Comparison of ENCODE assay signal across 27 mouse cellular contexts in genomic region chrX:21428081-21428480, GRCm38 (mm10). TPM values are rescaled to one million over a fixed set of nuclear protein-coding genes. Genes with fewer than 3 reads are reported as not detected.
A peak's percentile ranks its signal among the peaks of the same experiment; 100 is the strongest.
DNase-seq lines count a peak whose midpoint lies in the region; TF ChIP-seq lines count a peak whose summit lies in the region.
"Had no signal": no experiment of that assay in that cellular context is flagged by ENCODE, and none has a peak within 500 bp of the region (broad histone marks: within the 10 kb centered on the region; RNA-seq: fewer than 3 reads in every experiment).

No protein-coding gene starts in this region.

- H3K27me3 ChIP-seq in CH12.LX (replicated peaks): no peaks in the 10 kb centered on the region
- H3K27me3 ChIP-seq: forebrain, embryonic 12.5 days; kidney, embryonic 15.5 days; limb, embryonic 12.5 days; midbrain, embryonic 12.5 days; neural tube, embryonic 15.5 days had no signal

- no peak overlapping the region for H3K4me2 ChIP-seq in CH12.LX (ENCODE audit: insufficient read depth, low read depth, poor library complexity, severe bottlenecking)
- H3K4me2 ChIP-seq: forebrain, embryonic 12.5 days; kidney, embryonic 15.5 days; limb, embryonic 12.5 days; liver, embryonic 11.5 days; midbrain, embryonic 12.5 days; neural tube, embryonic 15.5 days had no signal

- H3K9me3 ChIP-seq in CH12.LX (replicated peaks; ENCODE audit: low read length): no peaks in the 10 kb centered on the region
- H3K9me3 ChIP-seq: forebrain, embryonic 12.5 days; kidney, embryonic 15.5 days; limb, embryonic 12.5 days; midbrain, embryonic 12.5 days; neural tube, embryonic 15.5 days had no signal

- intact Hi-C loops in heart, postnatal 25 days (cut with DNase I): no loop called here

- DNase-seq in adrenal gland, postnatal 36 days: peak; percentile 6 to 8
- no peak for DNase-seq in adrenal gland, adult 2 months
- peak; percentile 27 for DNase-seq in heart, adult 8-10 months (ENCODE audit: low spot score)
- DNase-seq in heart, postnatal 25 days (ENCODE audit: low spot score): no peak
- DNase-seq in CH12.LX (ENCODE audit: extremely low read depth): peak; percentile 0
- peak; percentile 40 for DNase-seq in R1 (ENCODE audit: low read depth, low spot score)
- DNase-seq in frontal cortex, postnatal 10 days (ENCODE audit: low spot score in 2 of 2): no peak
- no peak for DNase-seq in adrenal gland, adult 18-20 months (ENCODE audit: low spot score in 2 of 2)
- DNase-seq: adrenal gland, postnatal 10 days; cerebellum, adult 2 months; cerebellum, postnatal 36 days; kidney, adult 11 months; layer of hippocampus, postnatal 36 days; lung, adult 18-20 months; lung, postnatal 10 days; right cerebral cortex, adult 18-20 months had no signal

- TF ChIP-seq EP300 in CH12.LX (IDR thresholded peaks at IDR 0.05; ENCODE audit: low read length): no peak

- H3K27ac ChIP-seq in CH12.LX (ENCODE audit: insufficient read depth, low read depth): no peak overlapping the region
- H3K27ac ChIP-seq: forebrain, embryonic 12.5 days; heart, adult 2 months; hindbrain, postnatal 0 days; kidney, embryonic 15.5 days; limb, embryonic 12.5 days; midbrain, embryonic 12.5 days; neural tube, embryonic 15.5 days had no signal

- H3K9ac ChIP-seq in CH12.LX (ENCODE audit: insufficient read depth, low read depth): no peak overlapping the region
- H3K9ac ChIP-seq: forebrain, embryonic 12.5 days; kidney, embryonic 15.5 days; limb, embryonic 12.5 days; midbrain, embryonic 12.5 days; neural tube, embryonic 15.5 days had no signal

- H3K4me1 ChIP-seq in CH12.LX (ENCODE audit: control insufficient read depth in 1 of 2, insufficient read depth in 2 of 2): no peaks in the 10 kb centered on the region
- H3K4me1 ChIP-seq: forebrain, embryonic 12.5 days; kidney, embryonic 15.5 days; limb, embryonic 12.5 days; midbrain, embryonic 12.5 days; neural tube, embryonic 15.5 days had no signal

- in situ Hi-C loops in CH12.LX (cut with MboI; ENCODE audit: low pct_ligation_motif_present, low pct_unique_long_range_greater_than_20kb, low sequenced_read_pairs): no loop called here

- no peaks in the 10 kb centered on the region for H3K79me2 ChIP-seq in CH12.LX (replicated peaks; ENCODE audit: control insufficient read depth, extremely low read depth, insufficient read depth, poor library complexity, severe bottlenecking)

- dilution Hi-C loops in CH12.LX (cut with MboI; ENCODE audit: extremely low pct_ligation_motif_present, extremely low pct_unique_long_range_greater_than_20kb, low sequenced_read_pairs): no loop called here

- TF ChIP-seq POLR2A in CH12.LX (IDR thresholded peaks at IDR 0.05; ENCODE audit: low read depth, low read length): no peak

- TF ChIP-seq RAD21 in CH12.LX (IDR thresholded peaks at IDR 0.05; ENCODE audit: low read depth, low read length): no peak; the same call in none of the 2 replicates

- H3K4me3 ChIP-seq in CH12.LX (replicated peaks in 1 of 3; ENCODE audit: low read depth in 2 of 3, low read length in 2 of 3, poor library complexity in 1 of 3): no peak overlapping the region
- H3K4me3 ChIP-seq: forebrain, embryonic 12.5 days; heart, adult 2 months; kidney, embryonic 15.5 days; limb, embryonic 12.5 days; midbrain, embryonic 12.5 days; neural tube, embryonic 15.5 days had no signal

- H3K36me3 ChIP-seq in CH12.LX (replicated peaks in 1 of 2; ENCODE audit: control insufficient read depth in 1 of 2, insufficient read depth in 1 of 2, low read length in 1 of 2): no peaks in the 10 kb centered on the region
- H3K36me3 ChIP-seq: forebrain, embryonic 12.5 days; kidney, embryonic 15.5 days; limb, embryonic 12.5 days; midbrain, embryonic 12.5 days; neural tube, embryonic 15.5 days had no signal

- TF ChIP-seq CTCF in CH12.LX (conservative IDR thresholded peaks at IDR 0.05 in 1 of 2, IDR thresholded peaks at IDR 0.05 in 1 of 2; ENCODE audit: low read depth in 2 of 2, low read length in 2 of 2): peak in 1 of 2 experiments; percentile 30; a peak in 2 of 4 replicates

TF ChIP-seq in CH12.LX, 34 proteins besides CTCF, POLR2A, EP300 and RAD21:
- no peak for TF ChIP-seq RCOR1 (conservative IDR thresholded peaks at IDR 0.05; ENCODE audit: low read depth, low read length)
- TF ChIP-seq JUN (IDR thresholded peaks at IDR 0.05; ENCODE audit: insufficient read depth, low read depth, low read length): no peak
- no peak for TF ChIP-seq BHLHE40 (IDR thresholded peaks at IDR 0.05; ENCODE audit: low read depth, low read length)
- no peak for TF ChIP-seq ZMIZ1 (IDR thresholded peaks at IDR 0.05; ENCODE audit: low read depth, low read length)
- no peak for TF ChIP-seq HCFC1 (IDR thresholded peaks at IDR 0.05; ENCODE audit: low read depth, low read length)
- no peak for TF ChIP-seq USF2 (conservative IDR thresholded peaks at IDR 0.05; ENCODE audit: low read depth, low read length)
- no peak for TF ChIP-seq ETS1 (conservative IDR thresholded peaks at IDR 0.05; ENCODE audit: low read depth, low read length)
- no peak for TF ChIP-seq UBTF (IDR thresholded peaks at IDR 0.05; ENCODE audit: low read depth, low read length)
TF ChIP-seq in CH12.LX: peak in this region for 0.

RNA-seq across cellular contexts. Expression of gene Agtr2, which starts 56.3 kb away (rescaled TPM):
- total RNA-seq in adrenal gland, postnatal 36 days (2021): 10 to 100 TPM; 30.7 to 31.9 TPM
- 10 to 100 TPM; 21.6 to 84.8 TPM for total RNA-seq in adrenal gland, adult 2 months (2021)
- 1.4 and 1.5 TPM in 2 replicates for polyA plus RNA-seq in adrenal gland, adult 2 months (2012; rRNA removed)
- not detected for total RNA-seq in heart, adult 8-10 months (2022)
- total RNA-seq in heart, postnatal 25 days (2021): not detected
- total RNA-seq in CH12.LX (2012; rRNA removed) (not detected in 2 replicates), CH12.LX (2014; rRNA removed) (not detected in 2 replicates)
- polyA plus RNA-seq in CH12.LX (2012; ENCODE audit: insufficient read length, low read depth): not detected in 2 replicates
- 10 to 100 TPM; 13.9 to 33.4 TPM for total RNA-seq in adrenal gland, adult 18-20 months (2021)
- total RNA-seq: heart, adult 2 months; megakaryocyte, adult 5-6 weeks had no signal
- polyA plus RNA-seq: CD4-positive, CD25-positive, alpha-beta regulatory T cell, adult 4 months; heart, adult 2 months; small intestine, adult 2 months had no signal

Comparison
In these comparisons a context has a peak if more than half of its experiments do, and no peak if none do; other contexts are left out.
1. DNase-seq: peak in adrenal gland, postnatal 36 days (2 of 2), heart, adult 8-10 months (single experiment), CH12.LX (single experiment) and R1 (single experiment); none in adrenal gland, adult 2 months (single experiment), heart, postnatal 25 days (single experiment), frontal cortex, postnatal 10 days (0 of 2) and adrenal gland, adult 18-20 months (0 of 2).
2. RNA of gene Agtr2, which starts 56.3 kb away (total RNA-seq): 21.6 to 84.8 TPM in adrenal gland, adult 2 months, 13.9 to 33.4 TPM in adrenal gland, adult 18-20 months and 30.7 to 31.9 TPM in adrenal gland, postnatal 36 days; not detected in heart, postnatal 25 days, not detected in heart, adult 8-10 months and not detected in CH12.LX; every median in the first group is over 10 times any median in the second.